Mouse (Mus musculus) hindbrain, embryonic 14.5 days (tissue): Measurements from ENCODE around the gene Mgmt. TPM values are rescaled to one million over a fixed set of nuclear protein-coding genes. Genes with fewer than 3 reads are reported as not detected.
A peak's percentile ranks its signal among the peaks of the same experiment; 100 is the strongest.

Experiments used
- ATAC-seq: fragments of 200-750 bp; cut with Nextera tagmentation; 2 replicates; pipeline ENCODE4 v1.8.0; 2017; ENCODE audit warnings: moderate number of reproducible peaks, mild to moderate bottlenecking, moderate TSS enrichment, moderate library complexity; ENCODE audit not compliant: low FRiP score
- DNase-seq: peaks from one replicate; pipeline ENCODE4 v3.0.0-alpha.2; 2015; ENCODE audit warnings: low spot score
- H3K27ac ChIP-seq: fragments of 300-500 bp; sonication (generic); 2 replicates; pipeline ENCODE4 v1.5.1; 2014; ENCODE audit warnings: mild to moderate bottlenecking, moderate library complexity
- H3K27me3 ChIP-seq: fragments of 300-500 bp; sonication (generic); 2 replicates; pipeline ENCODE4 v1.6.1; 2014; ENCODE audit warnings: mild to moderate bottlenecking, low read length, mixed read lengths; ENCODE audit not compliant: control insufficient read depth, insufficient read depth
- H3K36me3 ChIP-seq: fragments of 300-500 bp; sonication (generic); replicated peaks from 2 replicates; pipeline ENCODE4 v1.6.1; 2014; ENCODE audit not compliant: control insufficient read depth, insufficient read depth
- H3K4me1 ChIP-seq: fragments of 300-500 bp; sonication (generic); replicated peaks from 2 replicates; pipeline ENCODE4 v1.6.1; 2014; ENCODE audit warnings: antibody characterized with exemption, low read length, mixed read lengths; ENCODE audit not compliant: control insufficient read depth, insufficient read depth
- H3K4me2 ChIP-seq: fragments of 300-500 bp; sonication (generic); replicated peaks from 2 replicates; pipeline ENCODE4 v1.6.1; 2014; ENCODE audit warnings: mild to moderate bottlenecking, moderate library complexity
- H3K4me3 ChIP-seq: fragments of 300-500 bp; sonication (generic); replicated peaks from 2 replicates; pipeline ENCODE4 v1.5.1; 2014; ENCODE audit warnings: mild to moderate bottlenecking, low read length
- H3K9ac ChIP-seq: fragments of 300-500 bp; sonication (generic); 2 replicates; pipeline ENCODE4 v1.6.1; 2014
- H3K9me3 ChIP-seq: fragments of 300-500 bp; sonication (generic); 2 replicates; pipeline ENCODE4 v1.6.1; 2016; ENCODE audit warnings: low read length; ENCODE audit not compliant: control insufficient read depth
- WGBS: fragments of 180-500 bp; shearing (Covaris S2); extraction: QIAGEN DNeasy Blood & Tissue Kit; methylation state at CpG from one replicate; pipeline ENCODE4 v1.1.7; 2014; 5-methylcytosine and 5-hydroxymethylcytosine counted together
- polyA plus RNA-seq: library from polyadenylated mRNA; unstranded; fragments of >200 nt; fragmentation: Nextera tagmentation; extraction: Ambion mirVana; gene quantifications from 2 replicates; pipeline ENCODE4 v1.2.1, GENCODE M21; 2014

Mgmt gene
- polyA plus RNA-seq, 1 experiment from 2014 or later = 1.8 TPM

DNA sequence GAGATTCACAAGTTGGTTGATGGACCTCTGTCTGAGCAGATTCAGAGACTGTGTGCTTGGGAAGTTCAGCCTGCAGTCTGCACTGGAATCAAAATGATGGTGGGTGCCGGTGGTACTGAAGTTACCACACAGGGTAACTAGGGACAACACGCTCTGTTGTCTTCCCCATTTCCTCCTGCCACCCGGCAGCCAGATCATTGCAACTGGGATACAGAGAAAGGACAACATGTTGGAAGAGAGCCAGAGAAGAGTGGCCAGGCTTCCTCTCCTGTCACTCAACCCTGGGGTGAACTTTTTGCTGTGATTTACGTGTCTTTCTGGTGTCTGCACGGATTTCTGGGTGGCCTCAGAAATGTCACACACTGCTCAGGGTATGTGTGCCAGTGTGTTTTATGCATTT lies 107.4 kb downstream of the Mgmt start:
- peak overlapping the region; percentile 40; the same call in 1 of the 2 replicates for H3K27ac ChIP-seq
- whole genome bisulfite sequencing = 32% methylated on average over 5 of the region's 5 CpGs
- peaks cover 44% of the 10 kb centered on the region for H3K4me1 ChIP-seq
- no peaks in the 10 kb centered on the region for H3K9me3 ChIP-seq
- H3K4me3 ChIP-seq = no peak overlapping the region
- no peak overlapping the region for H3K4me2 ChIP-seq
- no peaks in the 10 kb centered on the region for H3K36me3 ChIP-seq
- no peak overlapping the region for H3K9ac ChIP-seq
- ATAC-seq = no peak
- peak; percentile 46 for DNase-seq
- H3K27me3 ChIP-seq = no peaks in the 10 kb centered on the region

DNA sequence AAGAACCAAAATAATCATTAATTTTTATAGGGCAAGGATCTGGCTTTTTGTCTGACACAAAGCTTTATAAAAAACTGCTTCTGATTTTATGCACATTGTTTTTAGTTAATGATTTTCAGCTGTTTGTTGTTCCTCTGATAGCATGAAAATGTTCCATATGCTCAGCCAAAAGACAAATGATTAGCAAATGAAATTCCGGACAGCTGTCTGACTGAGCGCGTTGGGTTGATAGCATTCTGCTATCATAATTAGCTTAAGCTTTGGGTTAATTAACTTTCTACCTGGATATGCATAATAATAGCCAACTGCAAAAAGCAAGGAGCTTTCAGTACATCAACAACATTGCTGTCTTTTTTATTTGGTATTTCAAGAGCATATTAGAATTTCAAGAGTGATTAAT lies 108.0 kb downstream of the Mgmt start:
- H3K9me3 ChIP-seq = no peaks in the 10 kb centered on the region
- no peak overlapping the region for H3K4me3 ChIP-seq
- H3K27ac ChIP-seq = peak overlapping the region; percentile 40; the same call in 1 of the 2 replicates
- H3K27me3 ChIP-seq = no peaks in the 10 kb centered on the region
- no peak for DNase-seq
- no peak overlapping the region for H3K4me2 ChIP-seq
- ATAC-seq = no peak
- no peak overlapping the region for H3K9ac ChIP-seq
- no peaks in the 10 kb centered on the region for H3K36me3 ChIP-seq
- H3K4me1 ChIP-seq = peaks cover 44% of the 10 kb centered on the region
- WGBS = 35% methylated on average over 3 of the region's 3 CpGs

DNA sequence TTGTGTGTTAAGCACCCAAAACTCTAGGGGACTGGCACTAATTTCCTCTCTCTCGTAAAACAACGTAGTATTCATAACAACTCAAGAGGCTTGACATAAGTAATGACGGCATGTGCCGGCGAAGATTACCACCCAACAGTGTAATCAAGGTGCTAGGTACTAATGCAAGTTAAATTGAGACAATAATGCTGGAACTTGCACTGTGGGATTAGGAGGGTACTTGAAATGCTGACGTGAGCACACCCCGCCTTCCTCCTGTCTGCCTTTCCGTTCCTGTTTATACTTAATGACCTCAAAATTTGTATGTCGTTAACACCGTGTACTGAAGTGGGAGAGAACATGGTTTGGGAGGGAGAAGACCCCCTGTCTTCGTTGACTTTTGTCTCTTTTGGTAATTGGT lies 110.9 kb downstream of the Mgmt start:
- no peaks in the 10 kb centered on the region for H3K36me3 ChIP-seq
- peaks cover 47% of the 10 kb centered on the region for H3K4me1 ChIP-seq
- WGBS = 35% methylated on average over 11 of the region's 11 CpGs
- peak overlapping the region; percentile 15; the same call in 1 of the 2 replicates for H3K4me2 ChIP-seq
- H3K27me3 ChIP-seq = no peaks in the 10 kb centered on the region
- H3K27ac ChIP-seq = 0 out of 2 replicates have a peak overlapping the region, but pooled peaks have one; percentile 35
- H3K9me3 ChIP-seq = no peaks in the 10 kb centered on the region
- no peak overlapping the region for H3K9ac ChIP-seq
- ATAC-seq (peak; percentile 66), DNase-seq (no peak)
- no peak overlapping the region for H3K4me3 ChIP-seq

DNA sequence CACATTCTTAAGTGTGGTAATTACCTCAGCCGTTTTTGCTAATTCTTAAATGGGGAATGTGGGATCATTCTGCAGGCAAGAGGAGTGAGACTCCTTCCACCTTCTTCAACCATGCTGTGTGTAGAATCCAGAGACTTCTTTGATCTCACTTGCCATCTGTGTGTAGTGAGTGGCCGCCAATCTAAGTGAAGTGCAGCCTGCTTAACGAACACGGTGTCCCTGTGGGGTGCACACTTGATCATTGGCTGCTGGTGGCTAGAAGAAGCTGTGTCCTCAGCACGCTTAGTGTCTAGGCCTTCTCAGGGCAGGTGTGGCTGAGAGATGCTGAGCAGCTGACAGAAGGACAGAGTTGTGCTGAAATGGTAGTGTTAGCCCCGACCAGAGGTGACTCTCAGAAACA lies 113.9 kb downstream of the Mgmt start:
- H3K4me1 ChIP-seq = peaks cover 24% of the 10 kb centered on the region
- no peak for DNase-seq
- H3K4me3 ChIP-seq = no peak overlapping the region
- WGBS = 72% methylated on average over 6 of the region's 6 CpGs
- no peak overlapping the region for H3K4me2 ChIP-seq
- no peaks in the 10 kb centered on the region for H3K9me3 ChIP-seq
- ATAC-seq = no peak
- H3K27ac ChIP-seq = no peak overlapping the region
- no peaks in the 10 kb centered on the region for H3K36me3 ChIP-seq
- H3K27me3 ChIP-seq = no peaks in the 10 kb centered on the region
- no peak overlapping the region for H3K9ac ChIP-seq

DNA sequence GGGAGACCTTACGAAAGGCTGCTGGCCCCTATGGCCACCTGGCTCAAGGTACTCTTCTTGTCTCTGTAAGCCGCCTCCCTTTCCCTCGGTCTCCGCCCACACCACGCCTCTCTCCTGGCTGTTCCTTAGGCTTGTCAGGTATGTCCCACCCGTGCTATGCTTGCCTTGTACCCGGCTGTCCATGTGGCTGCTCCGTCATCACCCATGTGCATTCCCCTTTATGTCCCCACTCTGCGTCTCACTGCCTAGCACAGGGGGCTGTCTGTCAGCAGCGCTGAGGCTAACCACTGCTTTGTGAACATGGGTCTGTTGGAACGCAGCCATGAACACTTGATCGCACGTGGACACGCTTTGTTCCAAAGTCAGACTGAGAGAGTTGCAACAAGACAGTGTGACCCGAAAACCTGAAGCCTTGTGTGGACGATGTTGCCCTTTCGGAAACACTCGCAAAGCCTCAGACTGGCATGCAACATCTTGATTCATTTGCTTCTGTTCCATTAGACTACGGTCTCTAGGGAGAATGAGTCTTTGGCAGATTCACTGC lies 115.4 kb downstream of the Mgmt start:
- H3K36me3 ChIP-seq = no peaks in the 10 kb centered on the region
- DNase-seq = no peak
- 69% methylated on average over 19 of the region's 19 CpGs for WGBS
- peaks cover 15% of the 10 kb centered on the region for H3K4me1 ChIP-seq
- no peak overlapping the region for H3K4me2 ChIP-seq
- H3K9ac ChIP-seq = no peak overlapping the region
- no peak for ATAC-seq
- no peaks in the 10 kb centered on the region for H3K27me3 ChIP-seq
- H3K27ac ChIP-seq = no peak overlapping the region
- H3K9me3 ChIP-seq = no peaks in the 10 kb centered on the region
- H3K4me3 ChIP-seq = no peak overlapping the region

DNA sequence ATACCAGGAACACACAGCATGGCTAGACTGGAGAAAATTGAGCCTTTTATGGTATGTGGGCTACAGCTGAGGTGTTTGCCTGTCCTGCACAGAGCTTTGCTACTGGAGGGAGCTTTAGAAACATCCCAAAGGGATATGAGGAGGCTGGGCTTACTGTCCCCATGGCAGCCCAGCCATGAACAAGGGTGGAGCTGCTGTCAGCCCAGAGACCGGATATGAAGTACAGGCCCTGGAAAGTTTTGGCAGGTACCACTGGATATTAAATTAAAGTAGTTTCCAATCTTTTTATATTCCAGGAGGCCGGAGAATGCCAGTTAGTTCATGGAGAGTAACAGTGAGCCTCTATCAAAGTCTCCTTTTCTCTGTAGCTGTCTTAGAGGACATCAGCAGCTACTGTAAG lies 116.0 kb downstream of the Mgmt start:
- Histone ChIP-seq H3K27ac (no peak overlapping the region), H3K36me3 (no peaks in the 10 kb centered on the region), H3K27me3 (no peaks in the 10 kb centered on the region), H3K4me2 (no peak overlapping the region), H3K4me3 (no peak overlapping the region), H3K9me3 (no peaks in the 10 kb centered on the region), H3K4me1 (peaks cover 9% of the 10 kb centered on the region; the same call in 1 of the 2 replicates), H3K9ac (no peak overlapping the region)
- WGBS = 95% methylated on average over 2 of the region's 2 CpGs
- no peak for ATAC-seq
- DNase-seq = no peak

DNA sequence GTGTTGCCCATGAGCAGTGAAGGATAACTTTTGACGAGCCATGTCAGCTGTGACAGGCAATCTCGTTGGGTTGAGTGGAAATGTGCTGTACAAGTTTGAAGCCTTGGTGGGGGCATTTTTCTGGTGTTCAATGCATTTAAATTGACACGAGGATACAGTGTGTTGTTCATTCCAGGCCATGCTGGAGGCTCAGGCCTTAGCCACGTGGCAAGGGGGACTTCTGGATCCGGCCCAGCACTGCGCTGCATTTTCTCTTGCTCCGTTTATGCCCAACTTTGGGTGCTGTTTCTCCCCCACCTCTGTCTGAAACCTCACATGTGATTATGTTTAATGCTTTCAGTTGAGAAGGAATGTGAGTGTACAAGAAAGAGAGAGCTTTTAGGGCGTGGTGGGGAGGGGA lies 118.3 kb downstream of the Mgmt start:
- no peak overlapping the region for H3K4me2 ChIP-seq

DNA sequence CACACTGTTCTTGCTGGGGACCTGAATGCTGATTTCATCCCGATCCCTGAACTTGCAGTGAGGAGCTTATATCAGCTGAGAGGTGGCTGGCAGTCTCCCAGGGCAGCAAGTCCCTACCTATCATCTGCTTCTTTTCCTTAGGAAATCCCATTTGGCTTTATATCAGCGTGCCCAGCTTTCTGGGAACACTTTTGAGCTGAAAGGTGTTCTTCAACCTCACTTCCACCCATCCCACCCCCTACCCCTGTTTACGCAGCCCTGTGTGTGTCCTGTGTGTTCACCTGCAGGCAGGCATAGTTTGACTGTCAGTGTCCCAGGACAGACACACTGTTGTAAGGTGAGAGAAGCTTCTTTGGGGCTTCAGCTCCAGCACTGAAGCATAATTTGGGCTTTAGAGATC lies 119.0 kb downstream of the Mgmt start:
- H3K4me2 ChIP-seq = no peak overlapping the region
- H3K9ac ChIP-seq = no peak overlapping the region
- H3K36me3 ChIP-seq = no peaks in the 10 kb centered on the region
- ATAC-seq (no peak), DNase-seq (no peak)
- H3K4me1 ChIP-seq = peaks cover 6% of the 10 kb centered on the region; the same call in 1 of the 2 replicates
- H3K9me3 ChIP-seq = no peaks in the 10 kb centered on the region
- H3K27ac ChIP-seq = no peak overlapping the region
- H3K27me3 ChIP-seq = no peaks in the 10 kb centered on the region
- 61% methylated on average over 3 of the region's 3 CpGs for WGBS
- H3K4me3 ChIP-seq = no peak overlapping the region

More for the DNA sequence above, 118.3 kb downstream of the Mgmt start:
- H3K36me3 ChIP-seq = no peaks in the 10 kb centered on the region
- peaks cover 6% of the 10 kb centered on the region; the same call in 1 of the 2 replicates for H3K4me1 ChIP-seq
- no peak for DNase-seq
- ATAC-seq = no peak
- no peaks in the 10 kb centered on the region for H3K27me3 ChIP-seq
- no peaks in the 10 kb centered on the region for H3K9me3 ChIP-seq
- 60% methylated on average over 8 of the region's 8 CpGs for WGBS
- H3K27ac ChIP-seq = no peak overlapping the region
- H3K9ac ChIP-seq = no peak overlapping the region
- no peak overlapping the region for H3K4me3 ChIP-seq

DNA sequence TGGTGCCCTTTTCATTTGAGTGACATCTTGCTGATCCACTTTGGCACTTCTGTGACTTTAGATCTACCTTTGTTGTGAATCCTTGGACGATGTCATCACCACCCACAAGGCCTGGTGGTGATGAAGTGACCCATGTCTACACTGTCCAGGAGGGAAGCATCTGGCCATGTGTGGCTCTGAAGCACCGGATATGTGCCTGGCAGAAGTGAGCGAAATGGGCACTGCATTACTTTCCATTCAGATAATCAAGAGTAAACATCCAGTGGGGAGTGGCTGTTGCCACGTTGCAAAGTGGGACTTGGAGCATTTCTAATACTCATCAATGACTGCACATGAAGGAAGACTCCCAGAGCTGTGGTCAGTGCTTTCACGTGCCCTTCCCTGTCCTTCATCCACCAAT lies 124.2 kb downstream of the Mgmt start:
- ATAC-seq (no peak), DNase-seq (no peak)
- Histone ChIP-seq H3K4me3 (no peak overlapping the region), H3K9me3 (no peaks in the 10 kb centered on the region), H3K4me1 (no peaks in the 10 kb centered on the region), H3K4me2 (no peak overlapping the region), H3K27ac (no peak overlapping the region), H3K36me3 (no peaks in the 10 kb centered on the region), H3K27me3 (no peaks in the 10 kb centered on the region), H3K9ac (no peak overlapping the region)
- 93% methylated on average over 5 of the region's 5 CpGs for WGBS

DNA sequence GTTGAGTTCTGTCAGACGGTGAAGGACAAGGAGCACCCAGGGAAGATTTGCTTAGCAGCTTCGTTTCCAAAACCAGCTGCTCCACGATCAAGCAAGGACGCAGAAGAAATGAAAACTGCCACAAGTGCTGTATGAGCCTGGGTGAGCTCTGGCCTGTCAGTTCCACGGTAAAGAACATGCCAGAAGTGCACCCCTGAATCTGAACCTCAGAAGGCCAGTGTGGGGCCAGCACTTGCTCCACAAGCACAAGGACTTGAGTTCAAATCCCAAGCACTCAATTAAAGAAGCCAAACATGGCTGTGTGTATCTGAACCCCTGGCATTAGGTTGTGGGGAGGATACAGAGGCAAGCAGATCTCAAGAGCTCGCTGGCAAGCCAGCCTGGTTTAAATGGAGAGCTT lies 125.8 kb downstream of the Mgmt start:
- H3K4me1 ChIP-seq = no peaks in the 10 kb centered on the region
- no peaks in the 10 kb centered on the region for H3K9me3 ChIP-seq
- no peaks in the 10 kb centered on the region for H3K27me3 ChIP-seq
- H3K27ac ChIP-seq = no peak overlapping the region
- no peaks in the 10 kb centered on the region for H3K36me3 ChIP-seq
- ATAC-seq (no peak), DNase-seq (no peak)
- no peak overlapping the region for H3K4me2 ChIP-seq
- H3K4me3 ChIP-seq = no peak overlapping the region
- peak overlapping the region; percentile 8; the same call in 1 of the 2 replicates for H3K9ac ChIP-seq
- WGBS = 78% methylated on average over 6 of the region's 6 CpGs
